Mouse (Mus musculus): ENCODE measurements around the gene Nup93. TPM values are rescaled to one million over a fixed set of nuclear protein-coding genes. Genes with fewer than 3 reads are reported as not detected.
"Not testable (repeated sequence)": the region's sequence is repeated elsewhere in the genome, so short reads cannot be mapped to it uniquely, and the experiment has no call there.

The Nup93 gene
- total RNA-seq (2014; rRNA removed) (2.3 and 3.2 TPM in 2 replicates), polyA plus RNA-seq (2012; rRNA removed) (3.4 and 4.6 TPM in 2 replicates)

- Histone ChIP-seq H3K27ac (replicated peaks; ENCODE audit: insufficient read depth, low read depth, low read length) (peak within 1 kb of the TSS; percentile 69), H3K4me1 (ENCODE audit: control insufficient read depth, insufficient read depth, low read length) (peaks cover 5% of the 10 kb centered on the region; the same call in 1 of the 2 replicates), H3K4me3 (ENCODE audit: insufficient read depth, low read depth, low read length) (peak within 1 kb of the TSS; percentile 87), H3K9ac (ENCODE audit: low read depth, low read length) (peak within 1 kb of the TSS; percentile 76), H3K79me2 (ENCODE audit: control insufficient read depth, insufficient read depth, low read length) (peaks cover 4% of the 10 kb centered on the region), H3K27me3 (ENCODE audit: control insufficient read depth, insufficient read depth, low read length) (no peaks in the 10 kb centered on the region), H3K36me3 (ENCODE audit: control insufficient read depth, insufficient read depth, low read length) (no peaks in the 10 kb centered on the region)
- WGBS = under 1% methylated on average over 68 of the region's 68 CpGs
- DNase-seq (ENCODE audit: extremely low read depth, low read depth, low spot score) = peak; percentile 89
- TF ChIP-seq POLR2A (IDR thresholded peaks at IDR 0.05; ENCODE audit: extremely low read depth, insufficient read depth, low read length) = no peak
- no peak for TF ChIP-seq CTCF (IDR thresholded peaks at IDR 0.05; ENCODE audit: low read depth, low read length)
These were observed at the start of gene Nup93 for GRCm38 (mm10) chr8:94214252-94215173. Nup93 (plus strand) TSS chr8:94214564.

- H3K4me1 ChIP-seq (ENCODE audit: control insufficient read depth, insufficient read depth, low read length); H3K27me3 ChIP-seq (ENCODE audit: control insufficient read depth, insufficient read depth, low read length); DNase-seq (ENCODE audit: extremely low read depth, low read depth, low spot score); H3K36me3 ChIP-seq (ENCODE audit: control insufficient read depth, insufficient read depth, low read length); H3K9ac ChIP-seq (ENCODE audit: low read depth, low read length); H3K4me3 ChIP-seq (ENCODE audit: insufficient read depth, low read depth, low read length); H3K79me2 ChIP-seq (ENCODE audit: control insufficient read depth, insufficient read depth, low read length); H3K27ac ChIP-seq (replicated peaks; ENCODE audit: insufficient read depth, low read depth, low read length): not testable (repeated sequence)
- WGBS = 63% methylated on average over 8 of the region's 8 CpGs
These were observed 48.6 kb upstream of the Nup93 start for GRCm38 (mm10) chr8:94165772-94166171.

DNA sequence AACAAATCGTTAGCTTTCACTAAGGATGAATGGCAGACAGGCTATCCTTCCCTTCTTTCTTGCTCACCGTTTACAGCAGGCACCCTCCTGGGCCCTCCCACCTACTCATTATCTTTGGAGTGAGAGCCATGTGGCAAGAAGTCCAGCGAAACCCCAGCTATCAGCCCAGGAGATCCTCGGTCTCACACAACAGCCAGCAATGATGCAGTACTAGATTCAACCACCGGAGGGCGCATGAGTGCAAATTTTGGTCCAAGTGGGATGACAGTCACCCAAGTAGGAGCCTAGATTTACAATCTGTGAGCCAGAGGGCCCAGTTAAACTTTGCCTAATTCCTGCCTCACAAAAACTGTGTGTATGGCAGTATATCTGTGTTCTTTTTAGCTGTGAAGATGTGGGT is 47.1 kb upstream of the Nup93 start:
- H3K9ac ChIP-seq (ENCODE audit: low read depth, low read length) = 0 out of 2 replicates have a peak overlapping the region, but pooled peaks have one; percentile 7
- TF ChIP-seq POLR2A (IDR thresholded peaks at IDR 0.05; ENCODE audit: extremely low read depth, insufficient read depth, low read length) (no peak), CTCF (IDR thresholded peaks at IDR 0.05; ENCODE audit: low read depth, low read length) (peak; percentile 81)

GRCm38 (mm10) chr8:94169547-94169946 is 44.8 kb upstream of the Nup93 start:
- WGBS = 81% methylated on average over 5 of the region's 5 CpGs
- Histone ChIP-seq H3K27ac (replicated peaks; ENCODE audit: insufficient read depth, low read depth, low read length) (no peak overlapping the region), H3K9ac (ENCODE audit: low read depth, low read length) (no peak overlapping the region)

More for the DNA sequence above, 47.1 kb upstream of the Nup93 start:
- Histone ChIP-seq H3K27me3 (ENCODE audit: control insufficient read depth, insufficient read depth, low read length) (no peaks in the 10 kb centered on the region), H3K36me3 (ENCODE audit: control insufficient read depth, insufficient read depth, low read length) (no peaks in the 10 kb centered on the region), H3K27ac (replicated peaks; ENCODE audit: insufficient read depth, low read depth, low read length) (no peak overlapping the region), H3K79me2 (ENCODE audit: control insufficient read depth, insufficient read depth, low read length) (no peaks in the 10 kb centered on the region), H3K4me3 (ENCODE audit: insufficient read depth, low read depth, low read length) (no peak overlapping the region), H3K4me1 (ENCODE audit: control insufficient read depth, insufficient read depth, low read length) (peaks cover 19% of the 10 kb centered on the region)
- DNase-seq (ENCODE audit: extremely low read depth, low read depth, low spot score) = peak; percentile 70
- 3% methylated on average over 6 of the region's 6 CpGs for WGBS

DNA sequence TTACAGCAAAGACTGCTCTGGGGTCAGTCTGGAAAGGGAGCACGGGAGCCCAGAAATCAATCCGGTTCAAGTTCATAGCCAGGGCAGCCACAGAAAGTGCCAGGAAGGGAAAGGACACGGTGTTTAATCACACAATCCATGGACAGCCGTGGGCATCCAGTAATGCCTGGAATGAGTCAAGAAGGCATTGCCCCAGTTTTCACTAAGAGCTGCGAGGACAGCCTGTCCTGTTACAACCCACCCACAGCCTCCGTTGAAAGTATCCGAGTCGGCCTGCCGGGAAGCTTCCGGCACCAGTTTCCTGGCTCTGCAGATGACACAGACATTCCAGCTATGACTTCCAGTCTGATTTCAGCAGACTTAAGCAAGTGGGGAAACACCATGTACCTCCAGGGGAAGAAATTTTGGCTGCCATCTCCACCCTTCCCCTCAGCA is 43.0 kb upstream of the Nup93 start:
- H3K4me1 ChIP-seq (ENCODE audit: control insufficient read depth, insufficient read depth, low read length) = peaks cover 14% of the 10 kb centered on the region

More at GRCm38 (mm10) chr8:94169547-94169946, 44.8 kb upstream of the Nup93 start:
- Histone ChIP-seq H3K4me3 (ENCODE audit: insufficient read depth, low read depth, low read length) (no peak overlapping the region), H3K36me3 (ENCODE audit: control insufficient read depth, insufficient read depth, low read length) (no peaks in the 10 kb centered on the region), H3K27me3 (ENCODE audit: control insufficient read depth, insufficient read depth, low read length) (no peaks in the 10 kb centered on the region), H3K4me1 (ENCODE audit: control insufficient read depth, insufficient read depth, low read length) (peaks cover 20% of the 10 kb centered on the region), H3K79me2 (ENCODE audit: control insufficient read depth, insufficient read depth, low read length) (no peaks in the 10 kb centered on the region)
- DNase-seq (ENCODE audit: extremely low read depth, low read depth, low spot score) = no peak
- TF ChIP-seq POLR2A (IDR thresholded peaks at IDR 0.05; ENCODE audit: extremely low read depth, insufficient read depth, low read length) (no peak), CTCF (IDR thresholded peaks at IDR 0.05; ENCODE audit: low read depth, low read length) (no peak)

More for the DNA sequence above, 43.0 kb upstream of the Nup93 start:
- no peak overlapping the region; the same call in 1 of the 2 replicates for H3K4me3 ChIP-seq (ENCODE audit: insufficient read depth, low read depth, low read length)
- H3K36me3 ChIP-seq (ENCODE audit: control insufficient read depth, insufficient read depth, low read length) = no peaks in the 10 kb centered on the region
- peak overlapping the region; percentile 77; the same call in 1 of the 2 replicates for H3K9ac ChIP-seq (ENCODE audit: low read depth, low read length)
- 6% methylated on average over 10 of the region's 10 CpGs for WGBS
- peak; percentile 94 for DNase-seq (ENCODE audit: extremely low read depth, low read depth, low spot score)
- no peaks in the 10 kb centered on the region for H3K79me2 ChIP-seq (ENCODE audit: control insufficient read depth, insufficient read depth, low read length)
- H3K27me3 ChIP-seq (ENCODE audit: control insufficient read depth, insufficient read depth, low read length) = no peaks in the 10 kb centered on the region
- no peak for TF ChIP-seq POLR2A (IDR thresholded peaks at IDR 0.05; ENCODE audit: extremely low read depth, insufficient read depth, low read length)
- no peak for TF ChIP-seq CTCF (IDR thresholded peaks at IDR 0.05; ENCODE audit: low read depth, low read length)
- peak overlapping the region; percentile 62 for H3K27ac ChIP-seq (replicated peaks; ENCODE audit: insufficient read depth, low read depth, low read length)
